Mouse (Mus musculus) CH12.LX (cell line): ENCODE data around the gene Ccdc167. TPM values are rescaled to one million over a fixed set of nuclear protein-coding genes. Genes with fewer than 3 reads are reported as not detected.
A peak's percentile ranks its signal among the peaks of the same experiment; 100 is the strongest.

Experiments used
- DNase-seq: peaks from one replicate; pipeline ENCODE4 v3.0.0-alpha.2; 2013; ENCODE audit errors: extremely low read depth
- H3K27ac ChIP-seq: 2 replicates; pipeline ENCODE4 v1.5.1; 2012; ENCODE audit warnings: low read depth, mild to moderate bottlenecking, control low read depth, moderate library complexity; ENCODE audit not compliant: insufficient read depth
- H3K27me3 ChIP-seq: replicated peaks from 2 replicates; pipeline ENCODE3; 2012; ENCODE audit warnings: inconsistent platforms
- H3K36me3 ChIP-seq, 2 experiments: replicated peaks in 1 of 2; 2 replicates each; pipeline versions ENCODE3 to v1.6.1; 2012; ENCODE audit warnings: inconsistent platforms in 1 of 2, low read length in 1 of 2, mild to moderate bottlenecking in 1 of 2, mixed read lengths in 1 of 2, moderate library complexity in 1 of 2; ENCODE audit not compliant: control insufficient read depth in 1 of 2, insufficient read depth in 1 of 2
- H3K4me1 ChIP-seq, 2 experiments: 2 replicates each; pipeline ENCODE4 v1.6.1; 2012; ENCODE audit warnings: inconsistent platforms in 1 of 2, moderate library complexity in 1 of 2; ENCODE audit not compliant: insufficient read depth in 2 of 2, control insufficient read depth in 1 of 2
- H3K4me2 ChIP-seq: 2 replicates; pipeline ENCODE4 v1.6.1; 2012; ENCODE audit warnings: low read depth, mild to moderate bottlenecking, control low read depth; ENCODE audit not compliant: poor library complexity, insufficient read depth, severe bottlenecking
- H3K4me3 ChIP-seq, 3 experiments: fragments of 150-350 bp in 1 of 3; sonication (generic) in 1 of 3; replicated peaks in 1 of 3; 2 replicates each; pipeline versions ENCODE3 to v1.5.1; 2011 to 2012; ENCODE audit warnings: low read depth in 2 of 3, low read length in 2 of 3, mild to moderate bottlenecking in 2 of 3, moderate library complexity in 2 of 3, control low read depth in 1 of 3, improper control_type of control experiment in 1 of 3, inconsistent platforms in 1 of 3, mixed read lengths in 1 of 3; ENCODE audit not compliant: poor library complexity in 1 of 3
- H3K79me2 ChIP-seq: replicated peaks from 2 replicates; pipeline ENCODE4 v1.6.1; 2012; ENCODE audit warnings: mild to moderate bottlenecking, moderate library complexity; ENCODE audit not compliant: control insufficient read depth, poor library complexity, insufficient read depth, severe bottlenecking; ENCODE audit errors: extremely low read depth
- H3K9ac ChIP-seq: 2 replicates; pipeline ENCODE4 v1.6.1; 2012; ENCODE audit warnings: low read depth, mild to moderate bottlenecking, control low read depth, moderate library complexity; ENCODE audit not compliant: insufficient read depth
- H3K9me3 ChIP-seq: replicated peaks from 2 replicates; pipeline ENCODE3; 2012; ENCODE audit warnings: low read length, inconsistent platforms, mixed read lengths
- CHD1 ChIP-seq: IDR thresholded peaks from 2 replicates; pipeline ENCODE4 v1.6.1; 2012; ENCODE audit warnings: low read depth, low read length, improper control_type of control experiment, inconsistent platforms
- CHD2 ChIP-seq: IDR thresholded peaks from 2 replicates; pipeline ENCODE4 v1.6.1; 2011; ENCODE audit warnings: low read length, improper control_type of control experiment
- E2F4 ChIP-seq: IDR thresholded peaks from 2 replicates; pipeline ENCODE4 v1.6.1; 2011; ENCODE audit warnings: low read depth, low read length, improper control_type of control experiment; ENCODE audit not compliant: insufficient replicate concordance
- EP300 ChIP-seq: IDR thresholded peaks from 2 replicates; pipeline ENCODE4 v1.6.1; 2011; ENCODE audit warnings: low read length, improper control_type of control experiment
- ETS1 ChIP-seq: conservative IDR thresholded peaks from 2 replicates; pipeline ENCODE4 v1.6.1; 2012; ENCODE audit warnings: low read depth, mild to moderate bottlenecking, inconsistent platforms, low read length, improper control_type of control experiment, moderate library complexity
- IRF4 ChIP-seq: IDR thresholded peaks from 2 replicates; pipeline ENCODE4 v1.6.1; 2014; ENCODE audit warnings: low read depth, mild to moderate bottlenecking, inconsistent platforms, low read length, improper control_type of control experiment
- JUND ChIP-seq: conservative IDR thresholded peaks from 2 replicates; pipeline ENCODE4 v1.6.1; 2011; ENCODE audit warnings: low read depth, low read length, improper control_type of control experiment
- MAFK ChIP-seq: IDR thresholded peaks from 2 replicates; pipeline ENCODE4 v1.6.1; 2011; ENCODE audit warnings: low read length, improper control_type of control experiment; ENCODE audit not compliant: insufficient replicate concordance
- MAX ChIP-seq: IDR thresholded peaks from 2 replicates; pipeline ENCODE4 v1.6.1; 2011; ENCODE audit warnings: low read length, improper control_type of control experiment
- MXI1 ChIP-seq: IDR thresholded peaks from 2 replicates; pipeline ENCODE4 v1.6.1; 2011; ENCODE audit warnings: mild to moderate bottlenecking, low read depth, low read length, improper control_type of control experiment
- MYC ChIP-seq: IDR thresholded peaks from 2 replicates; pipeline ENCODE4 v1.6.1; 2011; ENCODE audit warnings: low read depth, mild to moderate bottlenecking, improper control_type of control experiment, low read length
- NELFE ChIP-seq: IDR thresholded peaks from 2 replicates; pipeline ENCODE4 v1.6.1; 2011; ENCODE audit warnings: low read depth, low read length, improper control_type of control experiment
- PAX5 ChIP-seq: IDR thresholded peaks from 2 replicates; pipeline ENCODE4 v1.6.1; 2012; ENCODE audit warnings: low read length, inconsistent platforms, mixed read lengths
- POLR2A ChIP-seq: IDR thresholded peaks from 2 replicates; pipeline ENCODE4 v1.6.1; 2011; ENCODE audit warnings: low read depth, mild to moderate bottlenecking, improper control_type of control experiment, low read length
- POLR2AphosphoS2 ChIP-seq: IDR thresholded peaks from 2 replicates; pipeline ENCODE4 v1.6.1; 2011; ENCODE audit warnings: low read depth, low read length, improper control_type of control experiment
- RAD21 ChIP-seq: IDR thresholded peaks from 2 replicates; pipeline ENCODE4 v1.6.1; 2011; ENCODE audit warnings: low read depth, mild to moderate bottlenecking, low read length, improper control_type of control experiment, moderate library complexity
- SIN3A ChIP-seq: IDR thresholded peaks from 2 replicates; pipeline ENCODE4 v1.6.1; 2012; ENCODE audit warnings: low read length, improper control_type of control experiment, inconsistent platforms
- SMC3 ChIP-seq: IDR thresholded peaks from 2 replicates; pipeline ENCODE4 v1.6.1; 2011; ENCODE audit warnings: low read depth, low read length, improper control_type of control experiment
- TCF12 ChIP-seq: IDR thresholded peaks from 2 replicates; pipeline ENCODE4 v1.6.1; 2014; ENCODE audit warnings: low read depth, mild to moderate bottlenecking, inconsistent platforms, low read length, improper control_type of control experiment
- UBTF ChIP-seq: IDR thresholded peaks from 2 replicates; pipeline ENCODE4 v1.6.1; 2012; ENCODE audit warnings: low read depth, mild to moderate bottlenecking, inconsistent platforms, low read length, improper control_type of control experiment, moderate library complexity
- USF2 ChIP-seq: conservative IDR thresholded peaks from 2 replicates; pipeline ENCODE4 v1.6.1; 2011; ENCODE audit warnings: low read depth, low read length, improper control_type of control experiment
- ZC3H11A ChIP-seq: IDR thresholded peaks from 2 replicates; pipeline ENCODE4 v1.6.1; 2012; ENCODE audit warnings: low read depth, mild to moderate bottlenecking, inconsistent platforms, low read length, improper control_type of control experiment
- ZKSCAN1 ChIP-seq: IDR thresholded peaks from 2 replicates; pipeline ENCODE4 v1.6.1; 2012; ENCODE audit warnings: low read depth, inconsistent platforms, low read length, improper control_type of control experiment, borderline replicate concordance
- ZMIZ1 ChIP-seq: IDR thresholded peaks from 2 replicates; pipeline ENCODE4 v1.6.1; 2012; ENCODE audit warnings: low read depth, mild to moderate bottlenecking, inconsistent platforms, low read length, improper control_type of control experiment
- ZNF384 ChIP-seq: IDR thresholded peaks from 2 replicates; pipeline ENCODE4 v1.6.1; 2012; ENCODE audit warnings: low read depth, low read length, improper control_type of control experiment, inconsistent platforms
- dilution Hi-C: fragments of 300-500 bp; cut with MboI; formaldehyde crosslinking; loops from 2 replicates; pipeline ENCODE4 v1.14.3; 2020; ENCODE audit warnings: low sequenced_read_pairs; ENCODE audit not compliant: extremely low pct_unique_long_range_greater_than_20kb, extremely low pct_ligation_motif_present
- in situ Hi-C: fragments of 300-500 bp; cut with MboI; formaldehyde crosslinking; loops from 3 replicates; pipeline ENCODE4 v1.14.3; 2019; ENCODE audit warnings: low sequenced_read_pairs, low pct_ligation_motif_present, low pct_unique_long_range_greater_than_20kb, mixed read lengths
- polyA plus RNA-seq: library from polyadenylated mRNA; unstranded; fragments of >175 nt; gene quantifications from 2 replicates; pipeline ENCODE4 v1.2.1, GENCODE M21; 2012; ENCODE audit warnings: low read depth; ENCODE audit not compliant: insufficient read length
- total RNA-seq, 2 experiments: library from RNA; depleted of rRNA; stranded (reverse); fragments of 300-350 nt in 1 of 2; fragments of >200 nt in 1 of 2; gene quantifications; 2 replicates each; pipeline ENCODE4 v1.2.3; 2012 to 2014

Gene Ccdc167
- total and polyA plus RNA-seq, 3 experiments: 8.8 to 18.7 (median 12.0) TPM

DNA sequence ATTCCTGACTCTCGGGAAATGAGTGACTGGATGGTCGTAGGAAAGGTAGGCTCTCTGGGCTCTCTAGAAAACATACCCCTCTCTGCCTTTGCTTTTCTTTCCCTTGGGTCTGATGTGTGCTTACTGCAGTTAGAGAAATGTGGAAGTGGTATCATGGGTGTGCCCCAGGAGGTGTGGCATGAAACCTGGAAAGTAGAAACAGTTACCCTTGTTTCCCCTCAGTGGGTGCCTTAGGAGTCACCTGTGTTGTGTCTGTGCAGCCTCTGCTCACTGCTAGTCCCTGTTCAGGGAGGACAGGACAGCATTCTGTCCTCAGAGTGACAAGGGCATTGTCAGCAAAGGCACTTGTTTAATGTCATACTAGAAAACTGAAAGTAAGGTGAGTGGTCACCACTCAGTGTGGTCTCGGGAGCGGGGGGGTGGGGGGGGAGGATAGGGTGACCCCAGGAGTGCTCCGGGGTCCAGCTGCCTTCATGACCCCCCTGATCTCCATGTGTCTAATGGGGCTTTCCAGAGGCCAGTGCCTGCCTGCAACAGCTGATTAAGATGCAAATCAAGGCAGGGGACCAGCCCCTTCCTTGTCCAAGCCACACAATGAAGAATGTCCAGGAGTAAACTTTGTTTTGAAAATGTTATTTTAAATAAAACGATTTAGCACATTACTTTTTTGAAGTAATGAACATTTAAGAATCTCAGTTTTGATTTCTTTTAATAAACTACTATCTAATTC lies 37.6 kb downstream of the Ccdc167 start:
- peak overlapping the region; percentile 92 for H3K4me2 ChIP-seq
- H3K36me3 ChIP-seq: peaks cover 73 to 87% of the 10 kb centered on the region in 2 experiments
- peak overlapping the region; percentile 100 for H3K27ac ChIP-seq
- no peaks in the 10 kb centered on the region for H3K27me3 ChIP-seq
- H3K9ac ChIP-seq: peak overlapping the region; percentile 69
- peaks cover 2% of the 10 kb centered on the region; the same call in 1 of the 2 replicates for H3K79me2 ChIP-seq
- DNase-seq: peak; percentile 61
- in situ Hi-C loops (no loop called here), dilution Hi-C loops (no loop called here)
- peak overlapping the region in 2 of 3 experiments; percentile 25 to 51 for H3K4me3 ChIP-seq
- H3K4me1 ChIP-seq: peaks cover 29 to 61% of the 10 kb centered on the region in 2 experiments
- TF ChIP-seq TCF12 (0 out of 2 replicates have a peak, but pooled peaks have one; percentile 6), MXI1 (peak; percentile 75; the same call in 1 of the 2 replicates), ZC3H11A (no peak), MYC (0 out of 2 replicates have a peak, but pooled peaks have one; percentile 56), ZNF384 (no peak), CHD1 (no peak; the same call in 1 of the 2 replicates), JUND (no peak), POLR2A (no peak), SMC3 (no peak), SIN3A (peak; percentile 68; the same call in 1 of the 2 replicates), UBTF (no peak), CHD2 (no peak), MAX (peak; percentile 55), NELFE (no peak), ZMIZ1 (no peak), EP300 (peak; percentile 57), RAD21 (no peak), POLR2AphosphoS2 (no peak), PAX5 (no peak), ETS1 (peak; percentile 69; the same call in 1 of the 2 replicates), MAFK (no peak), E2F4 (no peak)
- H3K9me3 ChIP-seq: no peaks in the 10 kb centered on the region

DNA sequence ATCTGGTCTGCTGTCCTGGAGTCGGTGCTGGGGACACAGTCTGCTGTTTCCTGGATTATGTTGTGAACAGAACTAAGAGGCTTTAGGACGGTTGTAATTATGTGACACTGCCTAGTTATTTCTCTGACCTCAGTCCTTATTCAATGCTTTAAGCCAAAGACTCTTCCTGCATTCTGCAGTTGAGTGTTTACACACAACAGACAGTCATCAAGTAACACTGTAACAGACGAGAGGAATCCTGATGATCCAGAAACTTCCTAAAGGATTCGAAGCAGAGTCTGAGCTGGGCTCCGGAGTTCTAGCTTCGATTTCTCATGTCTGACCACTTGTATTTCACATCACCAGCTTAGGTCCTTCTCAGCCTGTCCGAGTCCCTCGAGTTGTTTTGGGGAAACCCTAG lies 38.3 kb downstream of the Ccdc167 start:
- Histone ChIP-seq H3K27ac (peak overlapping the region; percentile 100), H3K4me3 (peak overlapping the region in 2 of 3 experiments; percentile 25 to 51), H3K4me2 (peak overlapping the region; percentile 92), H3K79me2 (peaks cover 2% of the 10 kb centered on the region; the same call in 1 of the 2 replicates), H3K4me1 (peaks cover 29 to 61% of the 10 kb centered on the region in 2 experiments), H3K27me3 (no peaks in the 10 kb centered on the region), H3K36me3 (peaks cover 73 to 87% of the 10 kb centered on the region in 2 experiments), H3K9ac (peak overlapping the region; percentile 69), H3K9me3 (no peaks in the 10 kb centered on the region)
- TF ChIP-seq NELFE (0 out of 2 replicates have a peak, but pooled peaks have one; percentile 4), E2F4 (no peak), UBTF (no peak), POLR2A (no peak), ZKSCAN1 (no peak), USF2 (no peak), MAFK (no peak), IRF4 (no peak)
- in situ Hi-C loops (no loop called here), dilution Hi-C loops (no loop called here)
- DNase-seq: no peak
